Mouse (Mus musculus) urinary bladder, adult 2 months (tissue): Measurements from ENCODE around the gene Mesp1. TPM values are rescaled to one million over a fixed set of nuclear protein-coding genes. Genes with fewer than 3 reads are reported as not detected.

Experiments used
- polyA plus RNA-seq: library from polyadenylated mRNA; depleted of rRNA; stranded (reverse); fragments of >200 nt; gene quantifications from 2 replicates; pipeline ENCODE4 v1.2.3, GENCODE M21; 2012; rRNA removed

Gene Mesp1
- polyA plus RNA-seq, 1 experiment, result 0.08 TPM

Other genes starting within 250 kb of the Mesp1 start
- gene Rhcg, start 176.1 kb downstream of the Mesp1 start, polyA plus RNA-seq, result not detected in 2 replicates
- 0.10 TPM in 2 replicates for gene Ticrr, start 133.6 kb downstream of the Mesp1 start, polyA plus RNA-seq
- 4.3 TPM in 2 replicates for gene Kif7, start 78.1 kb downstream of the Mesp1 start, polyA plus RNA-seq
- gene Plin1, start 60.9 kb downstream of the Mesp1 start, polyA plus RNA-seq, result 18.0 and 30.2 TPM in 2 replicates
- 7.1 and 7.9 TPM in 2 replicates for gene Pex11a, start 50.7 kb downstream of the Mesp1 start, polyA plus RNA-seq
- gene Wdr93, start 50.6 kb downstream of the Mesp1 start, polyA plus RNA-seq, result 0.15 and 0.29 TPM in 2 replicates
- 0.03 and 0.10 TPM in 2 replicates for gene Mesp2, start 16.9 kb upstream of the Mesp1 start, polyA plus RNA-seq
- gene Anpep, start 67.3 kb upstream of the Mesp1 start, polyA plus RNA-seq, result 32.3 and 34.2 TPM in 2 replicates
- 13.9 and 16.0 TPM in 2 replicates for gene Ap3s2, start 126.9 kb upstream of the Mesp1 start, polyA plus RNA-seq
- 21.4 and 21.9 TPM in 2 replicates for gene Arpin, start 141.6 kb upstream of the Mesp1 start, polyA plus RNA-seq
- gene Zfp710, start 231.0 kb upstream of the Mesp1 start, polyA plus RNA-seq, result 15.6 and 18.8 TPM in 2 replicates